ENCODE assay signal across 8 mouse cellular contexts in genomic region chr11:29692111-29692682, GRCm38 (mm10). TPM values are rescaled to one million over a fixed set of nuclear protein-coding genes. Genes with fewer than 3 reads are reported as not detected.
A peak's percentile ranks its signal among the peaks of the same experiment; 100 is the strongest.
DNase-seq lines count a peak whose midpoint lies in the region; ATAC-seq and TF ChIP-seq lines count a peak whose summit lies in the region.

No protein-coding gene starts in this region.

- WGBS in stomach, postnatal 0 days, result 5% methylated on average over 12 of the region's 12 CpGs

- H3K4me1 ChIP-seq in ES-Bruce4 (ENCODE audit: control insufficient read depth, insufficient read depth, low read length), result no peaks in the 10 kb centered on the region
- H3K4me1 ChIP-seq in cortical plate, adult 2 months (ENCODE audit: control insufficient read depth, insufficient read depth, low read length), result no peaks in the 10 kb centered on the region
- no peaks in the 10 kb centered on the region for H3K4me1 ChIP-seq in stomach, postnatal 0 days (replicated peaks; ENCODE audit: control insufficient read depth, insufficient read depth)

- TF ChIP-seq POLR2A in ES-Bruce4 (IDR thresholded peaks at IDR 0.05; ENCODE audit: insufficient read depth, low read length), result no peak
- TF ChIP-seq POLR2A in cortical plate, adult 2 months (IDR thresholded peaks at IDR 0.05; ENCODE audit: extremely low read depth, insufficient read depth, low read length), result no peak

- peak; percentile 28; the same call in 1 of the 2 replicates for ATAC-seq in stomach, postnatal 0 days (ENCODE audit: low FRiP score, low TSS enrichment)

- DNase-seq in 3T3-L1 (ENCODE audit: low read depth, low spot score), result peak; percentile 98
- peak; percentile 56 for DNase-seq in heart, adult 8-10 months (ENCODE audit: low spot score)
- DNase-seq in kidney, adult 8-10 months, result peak; percentile 3 to 13
- DNase-seq in lung, postnatal 14 days, result peak; percentile 19
- DNase-seq in stomach, postnatal 0 days (ENCODE audit: low spot score), result peak; percentile 21
- DNase-seq in T-cell, adult 2 months (ENCODE audit: low spot score), result no peak

- no peaks in the 10 kb centered on the region for H3K27me3 ChIP-seq in ES-Bruce4 (ENCODE audit: control insufficient read depth, insufficient read depth, low read length, poor library complexity, severe bottlenecking)
- no peaks in the 10 kb centered on the region for H3K27me3 ChIP-seq in stomach, postnatal 0 days (ENCODE audit: control insufficient read depth, insufficient read depth, low read length)

- H3K9ac ChIP-seq in ES-Bruce4 (ENCODE audit: low read depth, poor library complexity, severe bottlenecking), result peak overlapping the region; percentile 59
- H3K9ac ChIP-seq in stomach, postnatal 0 days (ENCODE audit: low read length), result no peak overlapping the region

- peak overlapping the region; percentile 94 for H3K27ac ChIP-seq in ES-Bruce4 (ENCODE audit: insufficient read depth, low read length)
- H3K27ac ChIP-seq in cortical plate, adult 2 months (ENCODE audit: insufficient read depth, low read length), result no peak overlapping the region
- peak overlapping the region; percentile 78 for H3K27ac ChIP-seq in stomach, postnatal 0 days (replicated peaks)

- TF ChIP-seq EP300 in ES-Bruce4 (IDR thresholded peaks at IDR 0.05; ENCODE audit: insufficient read depth, low read depth, low read length), result no peak
- no peak for TF ChIP-seq EP300 in stomach, postnatal 0 days (optimal IDR thresholded peaks at IDR 0.05)

- H3K4me2 ChIP-seq in stomach, postnatal 0 days (replicated peaks; ENCODE audit: low read depth), result peak overlapping the region; percentile 29

- no peaks in the 10 kb centered on the region for H3K9me3 ChIP-seq in ES-Bruce4 (replicated peaks; ENCODE audit: control insufficient read depth, insufficient read depth, low read length, poor library complexity, severe bottlenecking)
- H3K9me3 ChIP-seq in stomach, postnatal 0 days (ENCODE audit: control insufficient read depth, low read length), result no peaks in the 10 kb centered on the region

- peak; percentile 38 for TF ChIP-seq CTCF in ES-Bruce4 (IDR thresholded peaks at IDR 0.05; ENCODE audit: low read depth, low read length)
- TF ChIP-seq CTCF in cortical plate, adult 2 months (IDR thresholded peaks at IDR 0.05; ENCODE audit: extremely low read depth, insufficient read depth, low read length), result 0 out of 2 replicates have a peak, but pooled peaks have one; percentile 27
- no peak; the same call in 1 of the 2 replicates for TF ChIP-seq CTCF in stomach, postnatal 0 days (IDR thresholded peaks at IDR 0.05; ENCODE audit: low read depth)

- H3K4me3 ChIP-seq in ES-Bruce4 (ENCODE audit: low read depth, low read length), result peak overlapping the region; percentile 50
- no peak overlapping the region; the same call in 1 of the 2 replicates for H3K4me3 ChIP-seq in cortical plate, adult 2 months (ENCODE audit: insufficient read depth, low read length)
- peak overlapping the region; percentile 8; the same call in 1 of the 2 replicates for H3K4me3 ChIP-seq in stomach, postnatal 0 days (ENCODE audit: low read depth, low read length)

- peaks cover 16% of the 10 kb centered on the region for H3K36me3 ChIP-seq in ES-Bruce4 (ENCODE audit: control insufficient read depth, insufficient read depth, low read length, poor library complexity, severe bottlenecking)
- no peaks in the 10 kb centered on the region for H3K36me3 ChIP-seq in stomach, postnatal 0 days (ENCODE audit: control insufficient read depth, insufficient read depth, low read length)

RNA-seq across cellular contexts. Expression of gene Rtn4, which starts 0.6 kb away (rescaled TPM):
- 384 and 410 TPM in 2 replicates for polyA plus RNA-seq in ES-Bruce4 (2011; ENCODE audit: insufficient read depth, insufficient read length, low read depth, missing spikeins)
- polyA plus RNA-seq in cortical plate, adult 2 months (2012; rRNA removed), result 569 and 594 TPM in 2 replicates
- total RNA-seq in heart, adult 8-10 months (2022), result 10 to 100 TPM; 74.8 to 89.2 (median 82.4) TPM
- 56.1 and 68.3 TPM in 2 replicates for polyA plus RNA-seq in stomach, postnatal 0 days (2015; fragmentation: Nextera tagmentation; extraction: Ambion mirVana)
